Mouse (Mus musculus) retina, adult 2 months (tissue): ENCODE data around the gene Esp22.
"Not testable (repeated sequence)": the region's sequence is repeated elsewhere in the genome, so short reads cannot be mapped to it uniquely, and the experiment has no call there.

ENCODE experiments used
- DNase-seq: peaks from one replicate; pipeline ENCODE4 v3.0.0-alpha.2; 2012; ENCODE audit warnings: low read depth, low spot score

Gene Esp22

GRCm38 (mm10) chr17:39095034-39095433 is at the start of gene Esp22:
Gene Esp22, plus strand, starts transcription at chr17:39095334.
- no peak for DNase-seq

GRCm38 (mm10) chr17:39063641-39064040 is 31.5 kb upstream of the Esp22 start:
- no peak for DNase-seq

- DNase-seq: no peak
These were observed 18.2 kb upstream of the Esp22 start, which contains the start of gene Esp23 for GRCm38 (mm10) chr17:39076937-39077336. Gene Esp23, minus strand, starts transcription at chr17:39077037.

GRCm38 (mm10) chr17:39107126-39107525 is 12.0 kb downstream of the Esp22 start:
- not testable (repeated sequence) for DNase-seq

- not testable (repeated sequence) for DNase-seq
These were observed 34.0 kb downstream of the Esp22 start for GRCm38 (mm10) chr17:39129156-39129555.
